Comparison of ENCODE assay signal across 8 mouse cellular contexts in the genomic region with DNA sequence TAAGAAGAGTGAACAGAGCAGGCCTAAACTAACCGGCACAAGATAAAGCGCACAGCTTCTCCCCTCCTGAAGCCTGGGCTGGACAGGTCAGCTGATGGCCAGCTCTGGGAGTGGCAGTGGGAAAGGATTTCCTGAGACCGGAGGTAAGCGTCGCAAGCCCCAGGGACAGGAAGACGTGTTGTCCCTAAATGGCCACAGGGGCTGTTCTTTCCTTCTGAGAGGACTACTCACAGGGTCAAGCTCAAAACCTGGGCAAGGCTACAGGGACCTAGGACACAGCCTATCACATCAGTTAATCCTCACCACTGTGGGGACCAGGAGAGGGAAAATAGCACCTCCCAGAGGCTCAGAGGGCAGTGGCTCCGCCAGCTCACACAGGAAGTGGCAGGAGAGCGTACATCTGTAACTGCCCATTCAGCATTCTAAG. TPM values are rescaled to one million over a fixed set of nuclear protein-coding genes. Genes with fewer than 3 reads are reported as not detected.
DNase-seq lines count a peak whose midpoint lies in the region; ATAC-seq and TF ChIP-seq lines count a peak whose summit lies in the region.

No protein-coding gene starts in this region.

- WGBS in hindbrain, embryonic 14.5 days = 61% methylated on average over 8 of the region's 8 CpGs
- WGBS in lung, embryonic 14.5 days = 55% methylated on average over 8 of the region's 8 CpGs

- peak overlapping the region; percentile 77 for H3K27ac ChIP-seq in left cerebral cortex, adult 2 months
- H3K27ac ChIP-seq in embryonic fibroblast, embryonic 13.5 days (ENCODE audit: insufficient read depth, low read length) = peak overlapping the region; percentile 93; the same call in 1 of the 2 replicates
- H3K27ac ChIP-seq in hindbrain, embryonic 14.5 days = peak overlapping the region; percentile 11; the same call in 1 of the 2 replicates
- peak overlapping the region; percentile 91; the same call in 1 of the 2 replicates for H3K27ac ChIP-seq in lung, embryonic 14.5 days (ENCODE audit: low read depth)

- no peaks in the 10 kb centered on the region for H3K36me3 ChIP-seq in hindbrain, embryonic 14.5 days (replicated peaks; ENCODE audit: control insufficient read depth, insufficient read depth)
- 0 out of 2 replicates have a peak, but pooled peaks cover 3% of the 10 kb centered on the region for H3K36me3 ChIP-seq in lung, embryonic 14.5 days (ENCODE audit: insufficient read depth)

- peak; percentile 19 for TF ChIP-seq CTCF in left cerebral cortex, adult 2 months (IDR thresholded peaks at IDR 0.05)
- TF ChIP-seq CTCF in embryonic fibroblast, embryonic 13.5 days (IDR thresholded peaks at IDR 0.05; ENCODE audit: borderline replicate concordance, insufficient read depth, low read length) = no peak
- TF ChIP-seq CTCF in lung, embryonic 14.5 days (IDR thresholded peaks at IDR 0.05; ENCODE audit: low read depth) = no peak; the same call in 1 of the 2 replicates

- H3K4me2 ChIP-seq in hindbrain, embryonic 14.5 days (replicated peaks) = no peak overlapping the region
- H3K4me2 ChIP-seq in lung, embryonic 14.5 days = peak overlapping the region; percentile 75

- no peaks in the 10 kb centered on the region for H3K27me3 ChIP-seq in hindbrain, embryonic 14.5 days (ENCODE audit: control insufficient read depth, insufficient read depth, low read length)
- H3K27me3 ChIP-seq in lung, embryonic 14.5 days (ENCODE audit: insufficient read depth, low read length) = no peaks in the 10 kb centered on the region

- no peaks in the 10 kb centered on the region for H3K9me3 ChIP-seq in hindbrain, embryonic 14.5 days (ENCODE audit: control insufficient read depth, low read length)
- no peaks in the 10 kb centered on the region for H3K9me3 ChIP-seq in lung, embryonic 14.5 days (ENCODE audit: low read depth, low read length)

- TF ChIP-seq POLR2A in embryonic fibroblast, embryonic 13.5 days (IDR thresholded peaks at IDR 0.05; ENCODE audit: low read depth, low read length) = no peak

- H3K4me1 ChIP-seq in embryonic fibroblast, embryonic 13.5 days (ENCODE audit: control insufficient read depth, insufficient read depth, low read length) = peaks cover 44% of the 10 kb centered on the region
- H3K4me1 ChIP-seq in hindbrain, embryonic 14.5 days (replicated peaks; ENCODE audit: control insufficient read depth, insufficient read depth, low read length) = peaks cover 84% of the 10 kb centered on the region
- peaks cover 64% of the 10 kb centered on the region for H3K4me1 ChIP-seq in lung, embryonic 14.5 days (ENCODE audit: insufficient read depth)

- DNase-seq in left cerebral cortex, adult 2 months (ENCODE audit: extremely low spot score in 1 of 2, low spot score in 2 of 2) = no peak
- no peak for DNase-seq in left cerebral cortex, adult 9 months (ENCODE audit: low spot score in 2 of 2)
- no peak for DNase-seq in hindbrain, embryonic 14.5 days (ENCODE audit: low spot score)
- DNase-seq in lung, embryonic 14.5 days = peak; percentile 46
- DNase-seq in embryo, embryonic 10 days (ENCODE audit: low spot score) = no peak
- no peak for DNase-seq in left cerebral cortex, postnatal 14 days (ENCODE audit: low spot score in 2 of 2)

- intact Hi-C loops in left cerebral cortex, adult 2 months (cut with DNase I) = no loop called here
- intact Hi-C loops in left cerebral cortex, postnatal 14 days (cut with DNase I) = no loop called here

- no peak overlapping the region for H3K4me3 ChIP-seq in left cerebral cortex, adult 2 months
- H3K4me3 ChIP-seq in embryonic fibroblast, embryonic 13.5 days (ENCODE audit: insufficient read depth, low read length) = no peak overlapping the region
- H3K4me3 ChIP-seq in hindbrain, embryonic 14.5 days (replicated peaks; ENCODE audit: low read length) = no peak overlapping the region
- no peak overlapping the region for H3K4me3 ChIP-seq in lung, embryonic 14.5 days (ENCODE audit: low read depth, low read length)

- no peak for ATAC-seq in hindbrain, embryonic 14.5 days (ENCODE audit: low FRiP score)
- ATAC-seq in lung, embryonic 14.5 days (ENCODE audit: insufficient read depth) = no peak
- ATAC-seq in monocyte, adult 5-6 weeks (replicated peaks; ENCODE audit: insufficient number of reproducible peaks, low FRiP score, low TSS enrichment, poor library complexity, severe bottlenecking) = no peak

- no peak overlapping the region for H3K9ac ChIP-seq in hindbrain, embryonic 14.5 days
- H3K9ac ChIP-seq in lung, embryonic 14.5 days = no peak overlapping the region; the same call in 1 of the 2 replicates

RNA-seq across cellular contexts. Expression of a gene that starts 8.3 kb away (rescaled TPM):
- total RNA-seq in left cerebral cortex, adult 2 months (2021) = 10 to 100 TPM; 49.3 to 54.2 TPM
- polyA plus RNA-seq in embryonic fibroblast, embryonic 13.5 days (2011; ENCODE audit: insufficient read length, low read depth, missing spikeins) = 37.0 and 45.8 TPM in 2 replicates
- 49.1 and 52.1 TPM in 2 replicates for polyA plus RNA-seq in hindbrain, embryonic 14.5 days (2014; fragmentation: Nextera tagmentation; extraction: Ambion mirVana)
- polyA plus RNA-seq in lung, embryonic 14.5 days (2014; fragmentation: Nextera tagmentation; extraction: Ambion mirVana) = 54.5 and 56.3 TPM in 2 replicates
- total RNA-seq in left cerebral cortex, postnatal 14 days (2021) = 10 to 100 TPM; 47.5 to 53.7 TPM
- total RNA-seq in monocyte, adult 5-6 weeks (2017) = not detected in 3 replicates

RNA-seq across cellular contexts. Expression of a gene that starts 44.5 kb away (rescaled TPM):
- total RNA-seq in left cerebral cortex, adult 2 months (2021) = not detected
- not detected in 2 replicates for polyA plus RNA-seq in embryonic fibroblast, embryonic 13.5 days (2011; ENCODE audit: insufficient read length, low read depth, missing spikeins)
- not detected in 2 replicates for polyA plus RNA-seq in hindbrain, embryonic 14.5 days (2014; fragmentation: Nextera tagmentation; extraction: Ambion mirVana)
- polyA plus RNA-seq in lung, embryonic 14.5 days (2014; fragmentation: Nextera tagmentation; extraction: Ambion mirVana) = not detected in 2 replicates
- total RNA-seq in left cerebral cortex, postnatal 14 days (2021) = not detected
- not detected in 3 replicates for total RNA-seq in monocyte, adult 5-6 weeks (2017)

Comparison
In these comparisons a context has a peak if more than half of its experiments do, and no peak if none do; other contexts are left out.
1. H3K27ac ChIP-seq: peak in every context shown above with its lines; median percentile 93 in embryonic fibroblast, embryonic 13.5 days; 91 in lung, embryonic 14.5 days; 77 in left cerebral cortex, adult 2 months; 11 in hindbrain, embryonic 14.5 days.
2. RNA of a gene that starts 8.3 kb away (total RNA-seq): 49.3 to 54.2 TPM in left cerebral cortex, adult 2 months and 47.5 to 53.7 TPM in left cerebral cortex, postnatal 14 days; not detected in monocyte, adult 5-6 weeks; every median in the first group is over 10 times any median in the second.